Mouse (Mus musculus): Measurements from ENCODE around the gene Itgav.

Itgav gene

DNA sequence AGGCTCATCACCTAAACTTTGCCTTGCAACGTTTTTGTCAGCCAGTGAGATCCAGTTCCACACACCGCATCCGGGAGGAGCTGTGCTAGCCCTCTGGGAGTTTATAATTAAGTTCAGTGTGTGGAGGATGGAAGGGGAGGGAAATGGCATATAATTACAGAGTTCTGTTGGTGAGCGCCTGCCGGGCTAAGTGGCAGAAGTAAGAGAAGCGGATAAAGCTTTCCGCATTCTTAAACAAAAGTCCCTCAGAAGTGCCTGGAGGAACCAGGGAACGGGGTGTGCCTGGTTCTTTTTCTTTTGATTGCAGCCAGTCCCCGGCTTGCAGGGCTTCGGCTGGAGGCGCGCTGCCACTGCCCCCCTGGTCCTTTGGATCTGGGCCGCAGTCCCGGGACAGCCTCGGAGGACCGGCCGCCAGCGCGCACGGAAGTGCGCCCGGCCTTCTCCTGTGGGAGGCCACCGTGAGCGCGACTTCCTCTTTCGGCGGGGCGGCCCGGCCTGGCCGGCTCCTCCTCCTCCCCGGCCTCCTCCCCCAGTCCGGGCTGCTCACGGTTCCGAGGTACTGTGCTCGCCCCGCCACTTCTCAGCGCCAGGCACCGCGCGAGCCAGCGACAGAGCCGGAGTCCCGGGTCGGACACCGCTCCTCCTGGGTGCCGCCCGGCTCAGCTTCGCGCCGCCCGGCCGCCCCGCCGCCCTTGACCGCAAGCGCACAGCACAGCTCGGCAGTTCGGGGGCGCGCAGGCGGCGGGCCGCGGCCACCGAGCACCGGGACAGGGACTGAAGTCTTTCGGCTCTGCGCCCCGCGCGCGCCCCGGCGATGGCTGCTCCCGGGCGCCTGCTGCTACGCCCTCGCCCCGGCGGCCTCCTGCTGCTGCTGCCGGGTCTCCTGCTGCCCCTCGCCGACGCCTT, at the start of gene Itgav:
TSS of gene Itgav (plus strand) at position 477 of the 906 bp plus-strand sequence.
- DNase-seq (ENCODE audit: low spot score): peak; percentile 96

GRCm38 (mm10) chr2:83674421-83674820, 49.8 kb upstream of the Itgav start:
- DNase-seq (ENCODE audit: low spot score): no peak

GRCm38 (mm10) chr2:83674896-83675295, 49.3 kb upstream of the Itgav start:
- DNase-seq (ENCODE audit: low spot score): no peak

DNA sequence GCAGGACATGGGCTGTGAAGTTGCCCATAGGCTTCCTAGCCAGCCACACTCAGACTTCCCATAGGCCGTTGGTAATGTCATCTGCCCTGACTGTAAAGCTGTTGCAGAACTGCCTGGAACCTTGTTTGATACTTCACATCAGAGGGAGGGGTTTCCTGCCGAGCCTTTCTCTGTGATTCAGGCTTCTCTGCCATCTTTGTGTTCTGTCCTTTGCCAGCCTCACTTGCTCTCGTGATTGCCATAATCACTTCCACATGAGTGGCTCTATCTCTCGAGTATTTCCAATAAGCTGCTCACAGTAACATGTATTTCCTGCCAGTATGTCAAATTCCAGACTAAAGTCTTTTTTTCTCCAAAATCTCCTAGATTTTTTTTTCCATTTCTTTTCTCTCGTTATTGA, 48.5 kb upstream of the Itgav start:
- no peak for DNase-seq (ENCODE audit: low spot score)

DNA sequence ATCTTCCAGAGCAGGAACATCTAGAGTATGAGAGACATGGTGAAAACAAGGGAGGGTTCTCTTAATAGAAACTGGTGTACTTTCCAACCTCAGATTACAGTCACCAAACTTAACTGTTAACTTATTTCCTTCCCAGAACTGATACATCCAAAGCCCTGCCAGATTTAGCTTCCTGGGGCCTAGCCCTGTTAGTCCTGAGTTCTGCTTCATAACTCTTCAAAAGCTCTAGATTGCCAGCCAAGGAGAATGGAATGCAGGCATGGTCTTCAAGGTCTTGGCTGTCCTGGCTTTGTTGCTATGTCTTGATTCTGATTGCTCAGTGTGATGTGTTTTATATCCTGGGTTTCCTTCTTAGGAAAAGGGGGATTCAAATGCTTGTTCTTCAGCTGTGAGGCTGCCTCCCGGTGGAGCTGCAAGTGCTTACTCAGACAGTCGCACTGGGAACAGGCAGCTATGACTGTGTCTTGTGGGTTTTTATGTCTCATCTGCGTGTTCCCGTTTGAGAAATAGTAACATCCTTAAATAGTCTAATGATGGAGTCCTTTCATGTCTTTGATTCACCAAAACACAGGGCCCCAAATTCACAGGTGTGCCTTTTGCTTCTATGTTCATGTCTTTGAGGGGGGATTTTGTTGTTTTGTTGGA, 47.8 kb upstream of the Itgav start:
- DNase-seq (ENCODE audit: low spot score): no peak

DNA sequence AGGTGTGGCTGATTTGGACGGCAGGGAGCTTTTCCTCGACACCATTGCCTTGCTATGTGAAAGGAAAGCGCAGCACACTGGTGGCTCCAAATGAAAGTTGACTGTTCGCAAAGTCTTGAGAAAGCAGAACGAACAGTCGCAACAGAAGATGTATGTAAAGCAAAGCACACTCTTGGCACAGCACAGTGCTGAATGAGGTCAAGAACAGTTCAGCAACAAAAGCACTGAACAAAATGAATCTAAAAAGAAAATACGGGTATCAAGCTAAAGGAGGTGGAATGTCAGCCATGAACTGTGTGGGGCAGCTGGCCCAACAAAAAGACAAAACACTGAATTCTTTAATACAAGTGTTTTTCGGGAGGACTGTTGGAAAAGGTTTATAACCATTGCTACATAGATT, 42.9 kb upstream of the Itgav start:
- DNase-seq (ENCODE audit: low spot score): no peak

DNA sequence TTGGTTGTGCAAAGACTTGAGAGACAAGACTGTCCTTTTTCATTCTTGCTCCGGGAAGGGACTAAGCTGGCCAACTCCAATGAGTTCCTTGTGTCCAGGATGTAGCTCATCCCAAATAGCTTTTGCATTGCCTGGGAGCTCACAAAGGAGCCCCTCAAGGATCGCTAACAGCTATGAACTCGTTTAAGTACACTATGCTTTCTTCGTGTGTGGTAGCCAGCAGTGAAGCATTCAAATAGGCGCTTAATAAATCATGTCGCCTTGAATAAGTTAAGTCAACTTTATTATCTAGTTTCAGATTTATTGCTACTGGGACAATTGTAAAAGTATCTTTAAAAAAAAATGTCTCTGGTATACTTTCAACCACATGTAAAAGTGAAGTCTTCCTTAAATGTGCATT, 42.4 kb upstream of the Itgav start:
- no peak for DNase-seq (ENCODE audit: low spot score)

DNA sequence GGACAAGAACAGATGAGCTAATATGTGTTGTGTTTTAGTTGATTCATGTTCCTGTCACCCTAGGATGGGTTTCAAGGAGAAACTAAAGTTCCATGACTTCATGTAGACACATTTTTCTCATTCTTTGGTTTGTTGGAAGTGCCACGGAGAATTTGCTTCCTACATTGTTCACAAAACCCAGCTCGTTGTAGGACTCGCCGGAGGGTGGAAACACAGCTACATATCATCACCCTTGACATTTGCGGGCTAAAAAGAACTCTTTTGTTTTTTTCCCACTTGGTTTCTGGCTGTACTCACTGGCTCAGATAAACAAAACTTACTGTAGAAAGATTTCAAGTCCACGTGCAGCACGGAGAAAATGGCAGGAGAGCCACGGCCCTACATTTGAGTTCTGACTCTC, 41.9 kb upstream of the Itgav start:
- no peak for DNase-seq (ENCODE audit: low spot score)

DNA sequence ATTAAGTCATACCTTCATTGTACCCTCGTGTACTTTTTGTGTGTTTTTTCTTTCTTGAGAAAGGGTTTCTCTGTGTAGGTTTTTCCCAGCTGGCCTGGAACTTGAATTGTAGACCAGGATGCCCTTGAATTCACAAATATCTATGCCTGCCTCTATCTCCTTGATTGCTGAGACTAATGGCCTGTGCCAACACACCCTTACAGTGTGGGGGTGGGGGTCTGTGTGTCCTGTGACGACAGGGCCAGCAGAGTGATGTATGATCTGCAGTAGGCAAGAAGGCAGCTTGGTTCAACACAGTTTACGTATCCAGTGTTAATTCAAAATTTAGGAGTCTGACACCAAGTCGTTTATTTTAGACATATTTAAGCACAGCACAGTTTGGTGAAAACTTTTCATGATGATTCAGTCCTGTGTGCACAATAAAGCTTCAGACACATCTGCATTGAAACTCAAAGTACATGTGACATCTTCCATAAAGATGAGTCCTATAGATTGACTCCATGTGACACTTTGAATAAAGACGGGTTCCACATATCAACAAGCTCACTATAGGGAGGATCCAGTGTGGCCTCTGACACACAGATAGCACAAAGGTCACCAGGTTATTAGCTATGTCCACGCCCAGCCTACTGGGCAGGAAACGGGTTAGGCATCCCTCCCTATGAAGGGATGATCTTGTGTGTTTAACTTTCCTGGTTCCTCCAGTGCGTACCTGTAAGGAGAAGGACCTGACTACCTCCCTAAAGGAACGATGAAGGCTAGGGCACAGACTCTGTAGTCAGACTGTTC, 40.3 kb upstream of the Itgav start:
- DNase-seq (ENCODE audit: low spot score): no peak

- DNase-seq (ENCODE audit: low spot score): no peak
These were observed 39.5 kb upstream of the Itgav start for GRCm38 (mm10) chr2:83684691-83685090.

DNA sequence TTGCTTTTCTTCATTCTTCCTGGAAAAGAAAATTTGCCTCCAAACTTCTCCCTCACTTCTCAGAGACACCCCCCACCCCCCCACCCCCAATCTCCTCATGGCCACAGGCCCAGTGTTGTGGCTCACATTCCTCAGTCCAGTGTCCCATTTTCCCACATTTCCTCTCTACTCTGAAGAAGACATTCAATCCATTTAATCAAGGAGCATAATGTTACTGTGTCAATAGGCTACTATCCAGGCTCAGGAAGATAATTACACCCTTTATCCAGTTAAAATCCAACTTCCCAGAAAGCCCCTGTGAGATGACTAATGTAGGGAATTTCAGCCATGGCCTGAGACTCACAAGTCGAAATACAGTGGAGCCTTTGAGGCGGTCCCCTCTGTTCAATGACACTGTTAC, 33.8 kb upstream of the Itgav start:
- DNase-seq (ENCODE audit: low spot score): no peak

DNA sequence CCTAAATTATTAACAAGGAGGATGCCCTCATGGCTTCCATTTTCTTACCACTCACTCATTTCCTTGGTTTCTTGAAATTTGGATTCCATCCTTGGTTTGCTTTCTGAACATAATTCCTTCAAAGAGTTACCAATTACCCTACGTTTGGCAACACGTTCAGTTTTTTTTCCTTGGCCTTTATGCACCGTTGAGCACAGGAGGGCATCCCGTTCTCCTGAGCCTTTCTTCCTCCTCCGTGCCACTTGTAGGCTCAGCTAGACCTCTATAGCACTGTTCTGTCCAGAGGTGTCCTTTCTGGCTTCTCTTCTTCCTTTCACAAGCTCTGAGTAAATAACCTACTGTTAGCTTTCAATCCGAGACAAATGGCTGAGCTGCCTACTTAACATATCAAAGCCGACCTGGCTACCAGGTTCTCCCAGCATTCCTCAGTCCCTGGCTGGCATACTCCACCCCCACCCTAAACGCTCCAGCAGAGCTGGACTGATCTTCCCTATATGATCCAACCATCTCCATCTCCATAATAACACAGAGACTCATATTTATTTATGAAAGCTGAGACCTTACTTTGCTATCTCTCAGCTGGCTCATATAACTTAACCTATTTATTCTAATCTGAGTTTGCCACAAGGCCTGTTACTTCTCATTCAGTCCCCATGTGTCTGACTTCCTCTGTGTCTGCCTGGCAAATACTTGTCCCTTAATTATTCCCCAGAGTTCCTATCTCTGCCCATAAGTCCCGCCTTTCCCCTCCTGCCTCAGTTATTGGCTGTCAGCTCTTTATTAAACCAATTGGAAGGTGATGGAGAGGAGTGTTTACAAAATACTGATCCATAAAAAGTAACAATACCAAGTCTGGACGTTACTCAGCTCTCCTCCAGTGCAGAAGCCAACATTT, 31.3 kb upstream of the Itgav start:
- DNase-seq (ENCODE audit: low spot score): no peak

DNA sequence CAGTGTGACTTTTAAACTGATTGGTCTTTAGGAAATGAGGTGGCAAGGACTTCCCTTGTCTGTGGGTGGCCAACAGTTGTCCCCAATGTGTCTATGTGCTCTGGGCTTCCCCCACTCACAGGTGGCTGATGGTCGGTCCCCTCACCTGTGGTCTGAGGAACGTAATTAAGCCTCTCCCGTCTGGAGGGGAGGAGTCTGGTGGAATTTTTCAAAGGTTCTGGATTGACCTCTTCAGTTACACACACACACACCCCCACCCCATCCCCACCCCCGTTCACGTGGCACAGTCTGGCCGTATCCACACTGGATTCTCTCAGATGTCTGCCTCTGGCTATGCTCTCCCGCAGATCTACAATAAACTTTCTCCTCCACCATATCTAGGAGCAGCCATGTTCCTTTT, 30.1 kb upstream of the Itgav start:
- DNase-seq (ENCODE audit: low spot score): no peak

- DNase-seq (ENCODE audit: low spot score): no peak
These were observed 28.6 kb upstream of the Itgav start for GRCm38 (mm10) chr2:83695345-83696247.

- DNase-seq (ENCODE audit: low spot score): no peak
These were observed 25.7 kb upstream of the Itgav start for GRCm38 (mm10) chr2:83698484-83698883.

DNA sequence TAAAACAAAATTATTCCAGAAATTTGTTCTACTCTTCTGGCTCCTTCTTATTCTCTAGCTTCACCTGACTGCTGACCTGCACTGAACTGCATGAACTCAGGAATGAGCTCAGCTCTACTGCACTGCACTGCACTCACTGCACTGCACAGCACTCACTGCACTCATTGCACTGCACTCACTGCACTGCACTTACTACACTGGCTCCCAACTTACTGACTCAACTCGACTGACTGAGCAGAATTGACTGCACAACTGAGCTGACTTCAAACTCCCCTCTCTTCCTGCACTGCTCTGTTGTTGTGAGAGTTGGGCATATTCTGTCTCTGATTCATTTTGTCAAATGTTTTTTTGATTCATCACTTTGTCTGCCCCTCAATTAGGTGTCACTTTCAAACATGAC, 24.9 kb upstream of the Itgav start:
- DNase-seq (ENCODE audit: low spot score): no peak

DNA sequence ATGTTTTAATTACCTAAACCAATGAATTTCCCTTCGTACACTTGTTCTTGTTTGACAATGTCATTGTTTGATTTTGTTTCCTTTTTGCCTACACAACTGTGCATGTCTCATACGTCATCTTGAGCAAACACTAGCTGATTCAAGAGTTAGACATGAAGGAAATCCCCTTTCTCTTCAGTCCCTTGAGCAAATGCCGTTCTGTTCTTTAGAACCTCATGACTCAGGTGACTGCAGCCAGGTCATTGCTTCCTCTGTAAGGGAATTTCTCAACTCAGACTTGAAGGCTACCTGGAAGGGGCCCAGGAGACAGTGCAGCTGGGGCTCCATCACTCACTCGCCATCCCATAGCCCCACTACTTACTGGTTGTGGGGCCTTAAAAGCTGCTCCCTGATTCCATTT, 23.5 kb upstream of the Itgav start:
- DNase-seq (ENCODE audit: low spot score): no peak

DNA sequence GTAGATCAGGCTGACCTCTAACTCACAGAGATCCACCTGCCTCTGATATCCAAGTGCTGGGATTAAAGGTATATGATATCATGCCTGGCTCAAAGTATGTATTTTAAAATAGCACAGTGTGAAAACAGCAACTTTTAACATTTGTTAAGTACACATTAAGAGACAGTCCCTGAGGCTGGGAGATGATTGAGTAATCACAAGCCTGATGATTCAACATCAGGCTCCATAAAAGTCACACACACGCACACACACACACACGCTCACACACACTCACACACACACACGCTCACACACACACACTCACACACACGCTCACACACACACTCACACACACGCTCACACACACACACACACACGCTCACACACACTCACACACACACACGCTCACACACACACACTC, 21.8 kb upstream of the Itgav start:
- no peak for DNase-seq (ENCODE audit: low spot score)

- no peak for DNase-seq (ENCODE audit: low spot score)
These were observed 18.5 kb upstream of the Itgav start for GRCm38 (mm10) chr2:83705580-83706158.

DNA sequence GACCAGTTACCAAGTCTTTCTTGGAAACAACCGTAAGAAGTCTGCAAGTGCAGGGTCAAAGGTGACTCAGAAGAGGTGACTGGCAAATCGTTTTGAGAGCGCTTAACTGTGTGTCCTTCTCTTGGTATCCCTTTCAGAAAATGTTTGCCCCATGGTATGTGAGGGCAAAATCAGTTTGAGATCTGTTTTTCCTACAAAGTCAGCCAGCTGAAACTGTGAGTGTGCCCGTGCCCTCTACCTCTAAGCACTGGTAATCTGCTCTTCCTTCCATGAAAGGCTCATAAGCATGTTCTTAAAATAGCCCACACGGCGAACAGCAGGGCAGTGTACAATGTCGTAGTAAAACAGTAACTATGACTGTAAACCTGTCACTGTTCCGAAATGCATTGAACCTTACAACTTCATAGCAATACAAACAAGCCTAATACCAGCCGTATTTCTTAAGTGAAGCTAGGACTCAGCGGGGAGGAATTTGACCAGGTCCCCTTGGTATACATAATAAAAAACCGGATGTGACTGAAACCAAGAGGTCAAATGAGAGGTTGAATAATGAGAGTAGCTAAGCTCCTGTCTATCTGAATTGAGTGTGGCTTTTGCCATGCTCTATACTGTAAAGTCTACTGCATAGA, 14.2 kb upstream of the Itgav start:
- DNase-seq (ENCODE audit: low spot score): no peak
